Mouse (Mus musculus) left cerebral cortex, postnatal 14 days (tissue): Measurements from ENCODE around the gene Flot1. TPM values are rescaled to one million over a fixed set of nuclear protein-coding genes. Genes with fewer than 3 reads are reported as not detected.

Experiments used
- DNase-seq, 2 experiments: peaks; one replicate each; pipeline ENCODE4 v3.0.0; 2021 to 2022; ENCODE audit warnings: low spot score in 2 of 2, mixed read lengths in 1 of 2
- intact Hi-C: fragments of 180-260 bp; cut with DNase I; formaldehyde crosslinking; loops from one replicate; pipeline ENCODE4 v1.15.1; 2025
- total RNA-seq, 2 experiments: library from RNA; stranded (reverse); gene quantifications; 2 replicates each; pipeline ENCODE4 v1.2.3; 2021

Flot1 gene
- total RNA-seq, 2 experiments from 2014 or later = 153 to 168 TPM

DNA sequence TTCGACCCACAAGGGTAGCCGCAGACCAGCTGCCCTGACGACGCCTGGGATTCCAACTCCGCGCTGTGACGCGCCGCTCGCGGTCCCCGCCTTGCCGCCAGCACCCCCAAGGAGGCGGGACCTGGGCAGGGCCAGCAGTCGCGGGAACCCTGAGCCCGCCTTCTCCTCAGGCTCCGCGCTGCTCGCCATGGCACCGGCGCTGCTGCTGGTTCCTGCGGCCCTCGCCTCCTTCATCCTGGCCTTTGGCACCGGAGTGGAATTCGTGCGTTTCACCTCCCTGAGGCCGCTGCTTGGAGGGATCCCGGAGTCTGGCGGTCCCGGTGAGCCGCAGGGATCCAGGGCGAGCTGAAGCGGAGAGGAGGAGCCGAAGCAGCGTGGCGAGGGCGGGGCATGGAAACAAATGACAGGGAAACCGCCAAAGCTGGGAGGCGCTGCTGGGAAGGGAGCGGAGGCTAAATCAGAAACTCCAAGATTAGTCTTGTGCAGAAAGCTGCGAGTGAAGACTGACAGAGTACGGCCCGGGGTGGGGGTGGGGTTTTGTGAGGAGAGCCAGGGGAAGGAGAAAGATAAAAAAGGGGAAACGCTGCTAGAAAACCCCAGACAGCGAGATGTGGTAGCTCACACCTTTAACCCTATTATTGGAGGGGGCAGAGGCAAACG, 38.3 kb downstream of the Flot1 start, which contains the start of gene Nrm:
TSS of gene Nrm (plus strand) at position 121 of the 660 bp plus-strand sequence.
- peak; percentile 86 to 87 for DNase-seq
- intact Hi-C loops = no loop called here

DNA sequence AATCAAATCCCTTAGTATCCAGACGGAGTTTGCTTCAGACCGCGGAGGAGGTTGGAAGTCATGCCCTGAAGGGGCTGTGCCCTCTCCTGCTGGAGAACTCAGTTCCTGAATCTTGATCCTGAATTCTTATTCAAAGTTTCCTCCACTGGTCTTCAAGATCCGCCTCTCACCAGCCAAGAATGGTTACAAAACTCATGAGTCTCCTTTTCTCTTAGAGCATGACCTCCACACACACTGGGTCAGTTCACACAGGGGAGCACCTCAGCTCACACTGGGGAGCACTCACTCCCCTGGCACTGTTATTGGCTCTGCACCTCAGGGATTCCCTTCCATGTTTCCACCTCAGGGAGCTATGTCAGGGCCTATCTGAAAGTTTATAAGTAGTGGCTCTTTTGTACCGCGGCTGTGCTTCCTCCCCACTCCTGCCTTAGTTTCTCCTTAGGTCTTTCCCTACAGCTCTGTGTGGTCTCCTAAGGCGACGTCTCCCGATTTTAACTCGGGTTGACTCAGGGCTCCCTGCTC, 41.9 kb downstream of the Flot1 start:
- no peak for DNase-seq
- intact Hi-C loops = no loop called here

DNA sequence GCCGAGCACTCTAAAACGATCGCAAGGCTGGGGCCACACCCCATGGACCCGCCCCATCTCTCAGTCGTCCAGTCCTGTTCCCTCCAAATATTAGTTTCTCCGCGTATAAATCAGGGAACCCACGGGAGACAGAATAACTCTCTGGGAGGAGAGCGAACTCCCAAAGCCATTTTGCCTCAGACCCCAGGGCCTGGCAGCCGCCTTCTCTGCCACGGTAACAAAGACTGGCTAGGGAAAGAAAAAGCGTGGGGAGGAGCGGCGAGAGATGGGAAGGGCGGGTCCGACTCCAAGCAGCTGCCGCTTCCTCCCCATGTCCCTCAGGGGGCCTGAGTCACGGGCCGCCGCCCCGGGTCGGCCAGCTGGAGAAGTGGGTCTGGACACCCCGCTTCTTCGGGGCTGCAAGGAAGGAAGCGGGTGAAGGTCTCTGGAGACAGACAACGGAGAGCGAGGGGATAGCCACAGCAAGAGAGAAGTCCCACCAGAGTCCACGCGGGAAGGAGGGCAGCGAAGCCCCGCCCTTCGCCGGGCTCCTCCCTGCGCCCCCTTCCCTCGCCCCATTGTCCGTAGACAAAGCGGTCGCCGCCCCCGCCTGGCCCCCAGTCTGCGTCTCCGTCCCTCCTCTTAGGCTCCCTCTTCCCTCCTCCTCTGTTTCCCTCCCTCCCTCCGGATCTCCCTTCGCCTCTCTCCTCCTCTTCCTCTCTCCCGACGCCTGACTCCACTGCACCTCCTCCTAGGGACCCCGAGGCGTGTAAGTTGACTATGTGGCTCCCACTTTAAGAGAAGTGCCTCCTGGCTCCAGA, 42.7 kb downstream of the Flot1 start, which contains the start of gene Ppp1r18:
TSS of gene Ppp1r18 (plus strand) at position 113 of the 800 bp plus-strand sequence.
- DNase-seq = peak in 1 of 2 experiments; percentile 38
- intact Hi-C loops = loop anchor here (2.0 kb wide), 1 partner anchor 29 kb away; no protein-coding TSS in a partner anchor

DNA sequence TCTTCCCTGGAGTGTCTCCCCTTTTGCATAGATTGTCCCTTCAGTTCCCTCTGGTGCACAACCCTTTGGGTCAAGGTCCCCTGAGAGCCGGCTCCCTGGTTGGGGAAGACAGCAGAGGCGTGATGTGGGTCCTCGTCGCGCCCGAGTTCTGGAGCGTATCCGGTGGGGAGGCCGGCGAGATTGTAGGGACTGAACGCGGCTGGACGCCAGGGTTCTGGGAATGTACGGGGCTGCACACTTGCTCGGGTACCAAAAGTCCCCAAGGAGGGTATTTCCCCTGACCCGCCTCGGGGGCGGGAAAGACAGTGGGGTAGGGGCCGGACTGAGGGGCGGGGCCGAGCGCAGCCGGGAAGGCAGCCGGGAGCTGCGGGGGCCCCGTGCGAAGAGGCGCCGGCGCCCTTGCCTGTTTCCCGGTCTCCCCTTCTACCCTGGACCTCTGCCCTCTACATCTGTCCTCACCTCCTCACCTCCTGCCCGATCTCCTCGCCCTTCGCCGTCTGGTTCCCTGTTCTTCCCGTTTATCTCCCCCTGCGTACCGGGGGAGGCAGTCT, 43.3 kb downstream of the Flot1 start:
- intact Hi-C loops = loop anchor here (2.0 kb wide), 1 partner anchor 30 kb away; no protein-coding TSS in a partner anchor
- DNase-seq = peak in 1 of 2 experiments; percentile 43

GRCm38 (mm10) chr17:35866911-35867890, 44.2 kb downstream of the Flot1 start:
- intact Hi-C loops = loop anchor here (2.0 kb wide), 1 partner anchor 30 kb away; no protein-coding TSS in a partner anchor
- DNase-seq = no peak

GRCm38 (mm10) chr17:35868165-35868820, 45.3 kb downstream of the Flot1 start:
- no peak for DNase-seq

DNA sequence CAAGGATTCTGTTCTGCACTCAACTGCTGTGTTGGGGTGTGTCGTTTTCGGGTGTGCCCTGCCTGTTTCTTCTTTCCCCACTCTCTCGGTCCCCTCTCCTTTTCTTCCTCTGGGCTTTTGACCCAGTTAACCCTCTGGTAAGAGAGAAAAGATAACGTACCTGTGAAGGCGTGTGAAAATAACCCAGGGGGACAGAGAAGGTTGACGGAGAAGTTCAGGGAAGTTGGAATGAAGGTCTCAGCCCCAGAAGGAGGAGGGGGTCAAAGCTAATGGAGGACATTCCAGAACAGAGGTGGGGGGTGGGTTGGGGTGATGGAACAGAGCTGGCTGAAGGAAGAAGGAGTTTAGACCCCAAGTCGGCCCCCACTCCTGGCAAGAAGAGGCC, 45.9 kb downstream of the Flot1 start:
- intact Hi-C loops = no loop called here
- no peak for DNase-seq

More at GRCm38 (mm10) chr17:35868165-35868820, 45.3 kb downstream of the Flot1 start:
- intact Hi-C loops = no loop called here

DNA sequence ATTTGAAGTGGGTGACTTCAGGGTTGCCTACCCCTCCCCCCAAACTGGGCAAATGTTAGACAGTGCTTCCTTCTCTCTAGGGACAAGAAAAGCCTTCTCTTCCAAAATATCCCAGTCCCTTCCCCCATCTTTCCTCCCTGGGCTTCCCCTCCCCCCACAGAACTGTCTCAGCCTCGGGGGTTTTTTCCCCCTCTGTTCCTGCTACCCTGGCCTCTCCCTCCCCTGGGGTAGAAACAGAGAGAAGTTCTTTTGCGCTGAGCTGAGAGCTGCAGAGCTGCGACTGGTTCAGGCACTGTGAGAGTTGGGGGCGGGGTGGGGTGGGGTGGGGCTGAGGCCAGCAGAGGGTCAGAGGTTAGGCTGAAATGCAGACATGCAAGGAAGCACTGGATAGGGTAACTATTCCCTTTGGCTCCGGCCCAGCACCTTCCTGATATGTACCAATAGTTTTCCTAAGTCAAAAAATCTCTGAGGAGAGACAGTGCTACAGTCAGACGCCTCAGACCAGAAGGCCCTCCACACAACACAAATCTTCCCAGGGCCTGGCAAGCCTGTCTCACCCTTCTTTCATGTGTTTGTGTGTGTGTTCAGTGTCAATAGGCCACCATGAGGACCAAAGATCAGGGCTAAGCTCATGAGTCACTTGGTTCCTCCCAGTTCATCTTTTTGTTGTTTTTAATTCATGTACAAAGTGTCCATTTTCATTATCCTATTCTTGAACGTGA, 46.5 kb downstream of the Flot1 start:
- intact Hi-C loops = loop anchor here (5.0 kb wide), 1 partner anchor 132 kb away; no protein-coding TSS in a partner anchor
- peak in 1 of 2 experiments; percentile 19 for DNase-seq

DNA sequence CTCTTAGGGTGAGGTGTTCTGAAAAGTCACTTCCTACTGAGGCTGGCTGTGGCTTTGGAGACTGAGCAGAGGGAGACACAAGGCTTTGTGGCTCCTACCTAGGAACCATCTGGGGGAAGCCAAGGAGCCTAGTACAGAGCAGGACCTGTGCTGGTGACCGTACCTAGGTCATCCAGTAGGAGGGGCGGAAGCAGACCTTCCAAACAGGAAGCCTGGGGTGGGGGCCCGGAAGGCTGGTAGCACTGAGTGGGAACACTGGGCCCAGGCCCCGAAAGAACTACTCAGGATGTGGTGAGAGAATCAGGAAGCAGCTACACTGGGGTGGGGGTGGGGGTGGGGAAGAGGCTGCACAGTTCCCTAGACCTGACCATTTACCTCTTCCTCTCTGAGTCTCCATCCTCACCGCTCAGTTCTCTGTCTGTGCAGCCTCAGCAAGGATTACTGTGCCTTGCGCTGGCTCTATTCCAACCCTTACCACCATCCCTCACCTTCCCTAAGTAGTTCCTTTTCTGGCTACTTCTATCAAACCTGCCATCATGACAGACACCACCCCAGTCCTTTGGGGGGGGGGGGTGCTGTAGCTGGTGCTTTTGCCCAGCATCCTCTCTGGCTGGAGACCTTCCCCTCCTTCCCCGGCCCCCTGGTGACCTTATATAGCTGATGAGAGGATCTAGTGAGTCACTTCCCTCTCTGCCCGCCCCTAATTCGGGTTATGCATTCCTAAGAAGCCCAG, 47.3 kb downstream of the Flot1 start:
- intact Hi-C loops = loop anchor here (5.0 kb wide), 1 partner anchor 133 kb away; no protein-coding TSS in a partner anchor
- peak; percentile 45 to 57 for DNase-seq

DNA sequence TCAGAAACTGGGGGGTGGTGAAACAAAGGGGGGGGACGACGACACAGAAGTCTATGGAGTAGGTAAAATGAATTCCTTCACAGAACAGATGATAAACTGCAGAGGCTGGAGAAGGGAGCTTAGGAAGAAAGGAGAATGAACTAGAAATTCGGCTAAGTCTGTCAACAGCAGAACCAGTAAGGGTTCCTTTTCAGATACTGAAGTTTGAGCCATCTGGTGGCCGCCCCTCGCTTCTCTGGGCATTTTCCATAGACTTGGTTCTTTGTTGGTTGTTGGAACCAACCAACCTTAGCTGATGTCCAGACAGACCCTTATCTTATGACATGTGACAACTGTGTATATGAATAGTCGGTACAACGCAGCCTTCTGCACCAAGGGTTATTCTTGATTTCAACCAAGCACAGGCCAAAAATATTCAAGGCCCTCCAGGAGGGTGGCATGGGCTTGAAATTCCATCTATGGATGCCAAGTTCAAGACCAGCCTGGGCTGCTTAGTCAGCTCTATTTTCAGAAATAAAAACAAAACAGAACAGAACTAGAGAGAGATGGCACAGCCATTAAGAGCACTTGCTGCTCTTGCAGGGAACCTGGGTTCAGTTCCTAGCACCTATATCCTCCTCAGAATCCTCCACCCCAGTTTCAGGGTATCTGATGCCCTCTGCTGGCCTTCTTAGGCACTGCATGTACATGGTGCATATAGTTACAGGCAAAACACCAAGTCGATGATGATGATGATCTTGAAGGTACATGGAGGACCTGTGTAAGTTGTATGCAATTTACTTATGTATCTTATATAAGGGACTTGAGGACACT, 48.1 kb downstream of the Flot1 start:
- peak in 1 of 2 experiments; percentile 24 for DNase-seq
- intact Hi-C loops = loop anchor here (5.0 kb wide), 1 partner anchor 134 kb away; no protein-coding TSS in a partner anchor

DNA sequence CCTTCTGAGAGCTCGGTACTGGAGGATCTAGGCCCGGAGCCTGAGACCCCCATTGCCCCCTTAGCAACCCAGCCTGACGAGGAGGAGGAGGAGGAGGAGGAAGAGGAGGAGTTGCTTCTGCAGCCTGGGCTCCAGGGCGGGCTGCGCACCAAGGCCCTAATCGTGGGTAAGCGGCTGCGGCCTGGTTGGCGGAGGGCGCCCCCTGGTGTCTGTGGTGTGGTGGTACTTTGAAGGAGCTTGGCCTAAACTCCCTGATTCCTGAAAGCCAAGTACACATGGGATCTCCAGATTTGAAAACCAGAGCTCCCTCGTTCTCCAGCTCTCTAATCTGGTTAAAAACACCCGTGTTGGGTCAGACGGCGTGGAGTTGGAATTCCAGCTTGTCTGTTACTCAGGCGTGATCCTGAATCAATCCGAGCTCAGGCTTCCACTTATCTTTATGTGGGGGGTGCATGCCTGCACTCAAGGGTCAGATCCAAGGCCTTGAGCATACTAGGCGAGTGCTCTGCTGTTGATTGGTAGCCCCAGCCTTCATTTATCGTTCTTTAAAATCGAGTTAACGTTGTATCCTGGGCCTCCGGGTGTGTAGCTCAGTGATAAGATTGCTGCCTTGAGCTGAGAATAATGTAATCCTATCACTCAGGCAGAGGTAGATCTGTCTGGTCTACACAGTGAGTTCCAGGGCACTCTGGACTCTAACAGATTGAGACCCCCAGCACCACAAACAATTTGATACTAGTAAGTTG, 50.9 kb downstream of the Flot1 start:
- peak; percentile 81 to 82 for DNase-seq
- intact Hi-C loops = loop anchor here (5.0 kb wide), 1 partner anchor 137 kb away; no protein-coding TSS in a partner anchor

GRCm38 (mm10) chr17:35874721-35875120, 51.7 kb downstream of the Flot1 start:
- intact Hi-C loops = loop anchor here (5.0 kb wide), 1 partner anchor 137 kb away; no protein-coding TSS in a partner anchor
- peak; percentile 44 to 63 for DNase-seq

GRCm38 (mm10) chr17:35879245-35880057, 56.4 kb downstream of the Flot1 start, which contains the start of gene Dhx16:
Gene Dhx16 (plus strand): TSS chr17:35879819.
- intact Hi-C loops = no loop called here
- peak; percentile 96 for DNase-seq
